Mouse (Mus musculus): Measurements from ENCODE around the gene Rab3a. TPM values are rescaled to one million over a fixed set of nuclear protein-coding genes. Genes with fewer than 3 reads are reported as not detected.

The Rab3a gene
- total RNA-seq, 2 experiments from 2014 or later: 789 to 843 TPM

GRCm38 (mm10) chr8:70757523-70758307, 3.2 kb downstream of the Rab3a start:
- peak in 1 of 2 experiments; percentile 18 for DNase-seq (ENCODE audit: extremely low spot score in 1 of 2, low spot score in 1 of 2)

- DNase-seq (ENCODE audit: extremely low spot score in 1 of 2, low spot score in 1 of 2): peak in 1 of 2 experiments; percentile 51
These were observed 3.8 kb downstream of the Rab3a start for GRCm38 (mm10) chr8:70758308-70758615.

GRCm38 (mm10) chr8:70758616-70759561, 4.4 kb downstream of the Rab3a start:
- DNase-seq (ENCODE audit: extremely low spot score in 1 of 2, low spot score in 1 of 2): peak in 1 of 2 experiments; percentile 25

- peak in 1 of 2 experiments; percentile 15 for DNase-seq (ENCODE audit: extremely low spot score in 1 of 2, low spot score in 1 of 2)
These were observed 5.9 kb downstream of the Rab3a start for GRCm38 (mm10) chr8:70760350-70760749.

- peak; percentile 80 to 83 for DNase-seq (ENCODE audit: extremely low spot score in 1 of 2, low spot score in 1 of 2)
These were observed 6.4 kb downstream of the Rab3a start, which contains the start of gene Mpv17l2 for GRCm38 (mm10) chr8:70760775-70761406. TSS of gene Mpv17l2 (minus strand) at chr8:70760946.

GRCm38 (mm10) chr8:70762118-70762517, 7.6 kb downstream of the Rab3a start:
- no peak for DNase-seq (ENCODE audit: extremely low spot score in 1 of 2, low spot score in 1 of 2)

- peak in 1 of 2 experiments; percentile 74 for DNase-seq (ENCODE audit: extremely low spot score in 1 of 2, low spot score in 1 of 2)
These were observed 8.9 kb downstream of the Rab3a start for GRCm38 (mm10) chr8:70763354-70763753.

GRCm38 (mm10) chr8:70764026-70764425, 9.5 kb downstream of the Rab3a start:
- no peak for DNase-seq (ENCODE audit: extremely low spot score in 1 of 2, low spot score in 1 of 2)

- no peak for DNase-seq (ENCODE audit: extremely low spot score in 1 of 2, low spot score in 1 of 2)
These were observed 10.2 kb downstream of the Rab3a start for GRCm38 (mm10) chr8:70764676-70765075.

GRCm38 (mm10) chr8:70765329-70765728, 10.8 kb downstream of the Rab3a start:
- DNase-seq (ENCODE audit: extremely low spot score in 1 of 2, low spot score in 1 of 2): no peak

GRCm38 (mm10) chr8:70765838-70766570, 11.5 kb downstream of the Rab3a start:
- peak in 1 of 2 experiments; percentile 13 for DNase-seq (ENCODE audit: extremely low spot score in 1 of 2, low spot score in 1 of 2)

- DNase-seq (ENCODE audit: extremely low spot score in 1 of 2, low spot score in 1 of 2): peak in 1 of 2 experiments; percentile 9
These were observed 12.3 kb downstream of the Rab3a start for GRCm38 (mm10) chr8:70766571-70767440.

- peak in 1 of 2 experiments; percentile 3 for DNase-seq (ENCODE audit: extremely low spot score in 1 of 2, low spot score in 1 of 2)
These were observed 13.0 kb downstream of the Rab3a start for GRCm38 (mm10) chr8:70767503-70767902.

- DNase-seq (ENCODE audit: extremely low spot score in 1 of 2, low spot score in 1 of 2): peak in 1 of 2 experiments; percentile 8
These were observed 13.8 kb downstream of the Rab3a start for GRCm38 (mm10) chr8:70768231-70768776.

- no peak for DNase-seq (ENCODE audit: extremely low spot score in 1 of 2, low spot score in 1 of 2)
These were observed 14.5 kb downstream of the Rab3a start for GRCm38 (mm10) chr8:70768956-70769355.

- DNase-seq (ENCODE audit: extremely low spot score in 1 of 2, low spot score in 1 of 2): peak; percentile 94 to 99
These were observed 14.9 kb downstream of the Rab3a start for GRCm38 (mm10) chr8:70769359-70769758.

GRCm38 (mm10) chr8:70769858-70770257, 15.4 kb downstream of the Rab3a start:
- DNase-seq (ENCODE audit: extremely low spot score in 1 of 2, low spot score in 1 of 2): no peak

- no peak for DNase-seq (ENCODE audit: extremely low spot score in 1 of 2, low spot score in 1 of 2)
These were observed 16.3 kb downstream of the Rab3a start for GRCm38 (mm10) chr8:70770748-70771147.

- no peak for DNase-seq (ENCODE audit: extremely low spot score in 1 of 2, low spot score in 1 of 2)
These were observed 16.7 kb downstream of the Rab3a start for GRCm38 (mm10) chr8:70771217-70771616.
